Mouse (Mus musculus) right cerebral cortex, postnatal 36 days (tissue): ENCODE data around the gene Rpl39.
A peak's percentile ranks its signal among the peaks of the same experiment; 100 is the strongest.

Source experiments
- DNase-seq, 2 experiments: peaks; one replicate each; pipeline ENCODE4 v3.0.0; 2022; ENCODE audit warnings: low spot score in 2 of 2, mixed read lengths in 1 of 2

The Rpl39 gene

DNA sequence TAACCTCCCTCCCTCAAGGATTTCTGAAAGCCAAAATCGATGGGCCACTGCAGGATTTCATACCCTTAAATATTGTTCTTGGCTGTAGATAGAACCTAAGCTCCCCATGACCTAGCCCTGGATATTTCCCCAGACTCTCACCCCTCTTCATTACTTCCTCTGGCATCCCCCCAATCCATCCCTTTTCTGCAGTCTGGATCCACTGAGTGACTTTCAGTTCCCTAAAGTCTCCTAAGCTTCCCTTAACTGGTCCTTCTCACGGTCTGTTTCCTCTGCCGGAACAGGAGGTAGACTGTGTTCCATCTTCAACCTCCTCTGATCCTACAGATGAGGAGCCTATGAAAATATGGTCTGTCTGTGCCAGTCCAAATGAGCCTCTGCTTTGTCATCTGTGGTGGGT, 17.9 kb downstream of the Rpl39 start:
- DNase-seq: no peak

DNA sequence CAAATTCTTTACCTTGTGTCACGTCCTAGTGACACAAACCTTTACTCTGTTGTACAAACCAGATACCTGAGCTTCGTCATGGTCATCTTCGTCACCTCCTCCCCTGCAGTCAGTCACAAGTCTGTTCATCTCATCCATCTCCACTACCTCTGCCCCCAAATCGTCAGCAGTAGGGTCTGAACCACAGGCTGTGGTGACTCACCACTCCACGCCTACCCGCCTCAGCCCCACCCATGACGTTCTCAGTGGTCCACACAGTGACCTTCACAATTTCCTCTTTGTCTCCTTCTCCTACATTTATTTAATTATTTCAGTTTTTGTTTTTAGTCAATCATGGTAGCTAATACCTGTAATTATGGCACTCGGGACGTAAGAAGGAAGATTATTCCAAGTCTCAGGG, 21.3 kb downstream of the Rpl39 start:
- DNase-seq: no peak

DNA sequence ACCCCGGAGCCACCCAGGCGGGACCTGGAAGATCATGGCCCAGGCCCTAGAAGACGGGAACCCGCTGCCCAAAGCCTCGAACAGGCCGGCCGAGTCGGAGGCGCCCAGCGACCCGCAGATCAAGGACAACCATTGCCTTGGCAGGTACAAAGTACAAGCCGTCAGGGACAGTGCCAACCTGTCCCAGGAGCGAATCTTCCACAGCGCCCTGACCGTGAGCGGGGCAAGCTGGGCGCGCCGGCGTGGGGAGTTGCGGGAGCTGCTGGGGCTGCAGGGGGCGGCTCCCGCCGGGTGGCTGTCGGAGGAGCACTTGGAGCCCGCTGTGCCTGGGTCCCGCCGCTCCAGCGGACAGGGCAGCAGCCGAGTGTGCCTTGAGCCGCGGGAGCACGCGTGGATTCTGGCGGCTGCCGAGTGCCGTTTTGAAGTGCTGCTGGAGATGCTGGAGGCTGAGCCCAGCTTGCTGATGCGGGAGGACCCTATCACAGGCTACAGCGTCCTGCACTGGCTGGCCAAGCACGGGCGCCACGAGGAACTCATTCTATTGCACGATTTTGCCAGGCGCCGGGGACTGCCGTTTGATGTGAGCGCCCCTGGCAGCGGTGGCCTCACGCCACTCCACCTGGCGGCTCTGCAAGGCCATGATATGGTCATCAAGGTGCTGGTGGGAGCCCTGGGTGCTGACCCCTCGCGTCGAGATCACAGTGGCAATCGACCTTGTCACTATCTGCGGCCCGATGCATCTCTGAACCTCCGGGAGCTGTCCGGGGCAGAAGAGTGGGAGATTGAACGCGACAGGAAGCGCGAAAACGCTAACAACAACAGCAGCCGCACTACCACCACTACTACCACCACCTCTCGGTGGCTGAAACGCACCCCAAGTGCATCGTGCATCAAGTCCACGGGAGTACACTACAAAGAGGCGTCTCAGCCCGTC, 36.0 kb downstream of the Rpl39 start:
- no peak for DNase-seq

DNA sequence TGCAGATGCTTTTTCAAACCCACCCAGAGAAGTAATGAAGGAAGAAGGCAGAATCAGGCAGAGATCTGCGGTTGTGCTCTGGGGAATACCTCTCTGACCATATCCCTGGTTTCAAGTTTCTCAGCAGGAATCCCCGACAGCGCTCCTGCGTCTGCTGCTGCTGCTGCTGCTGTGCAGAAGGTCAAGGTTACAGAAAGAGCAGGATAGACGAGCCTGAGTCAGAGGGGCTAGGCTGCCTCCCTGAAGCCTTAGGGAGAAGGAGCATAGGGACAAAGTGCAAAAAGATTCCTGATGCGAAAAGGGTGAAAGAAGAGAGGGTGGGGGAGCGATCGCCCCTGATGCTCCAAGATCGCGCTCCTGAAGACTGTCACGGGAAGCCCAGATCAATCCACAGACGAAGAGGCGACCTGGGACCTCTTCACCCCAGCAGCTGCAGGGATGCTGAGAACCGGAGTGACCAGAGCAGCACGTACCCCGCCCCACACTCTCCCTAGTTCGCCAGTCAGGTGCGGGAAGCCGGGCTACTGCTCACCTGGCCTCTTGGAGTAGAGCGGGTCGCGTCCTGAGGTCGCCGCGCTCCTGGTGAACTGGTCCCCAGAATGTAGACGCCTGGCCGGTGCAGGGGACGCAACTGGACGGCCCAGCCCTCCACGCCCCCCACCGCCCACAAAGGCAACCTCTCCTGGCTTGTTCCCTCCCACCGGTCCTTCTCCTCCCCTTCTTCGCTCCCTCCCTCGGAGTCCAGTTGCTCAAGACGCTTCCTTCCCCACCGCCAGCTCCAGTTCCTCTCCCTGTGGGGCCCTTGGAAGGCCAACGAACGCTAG, 36.9 kb downstream of the Rpl39 start, which contains the start of gene Sowahd:
TSS of gene Sowahd (plus strand) at position 780 of the 824 bp plus-strand sequence.
- no peak for DNase-seq

DNA sequence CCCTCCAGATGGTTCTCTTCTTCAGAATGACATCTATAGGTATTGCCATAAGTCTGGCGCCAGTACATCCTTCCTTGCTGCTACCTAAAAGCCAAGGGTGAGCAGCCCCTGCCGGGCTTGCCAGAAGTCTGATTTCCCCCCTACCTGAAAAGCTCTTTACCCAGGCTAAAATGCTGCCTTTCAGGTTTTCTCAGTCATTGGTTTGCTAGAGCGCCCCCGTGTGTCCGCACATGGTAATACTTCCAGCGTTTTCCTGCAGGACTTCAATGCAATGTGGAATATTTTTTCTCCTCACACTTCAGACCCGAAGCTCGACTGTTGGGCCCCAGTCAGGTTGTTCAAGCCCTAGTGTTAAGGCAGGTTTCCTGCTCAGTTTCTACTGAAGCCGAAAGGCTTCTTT, 42.5 kb downstream of the Rpl39 start:
- peak; percentile 9 to 29 for DNase-seq
